Mouse (Mus musculus): Measurements from ENCODE around the gene Acy3. TPM values are rescaled to one million over a fixed set of nuclear protein-coding genes. Genes with fewer than 3 reads are reported as not detected.
"Not testable (repeated sequence)": the region's sequence is repeated elsewhere in the genome, so short reads cannot be mapped to it uniquely, and the experiment has no call there.

Acy3 gene
- total RNA-seq, 2 experiments from 2014 or later = 32.3 to 36.8 TPM

GRCm38 (mm10) chr19:3972229-3972628 lies 14.1 kb upstream of the Acy3 start, which contains the start of gene Aldh3b2:
TSS of gene Aldh3b2 (plus strand) at chr19:3972328.
- DNase-seq (ENCODE audit: low spot score in 2 of 2) = no peak

GRCm38 (mm10) chr19:3974608-3975007 lies 11.8 kb upstream of the Acy3 start:
- not testable (repeated sequence) for DNase-seq (ENCODE audit: low spot score in 2 of 2)

- DNase-seq (ENCODE audit: low spot score in 2 of 2) = no peak
These were observed 10.5 kb upstream of the Acy3 start for GRCm38 (mm10) chr19:3975866-3976265.

GRCm38 (mm10) chr19:3980309-3980708 lies 6.1 kb upstream of the Acy3 start:
- DNase-seq (ENCODE audit: low spot score in 2 of 2) = peak in 1 of 2 experiments; percentile 68

GRCm38 (mm10) chr19:3980917-3981316 lies 5.5 kb upstream of the Acy3 start:
- DNase-seq (ENCODE audit: low spot score in 2 of 2) = no peak

GRCm38 (mm10) chr19:3983527-3984200 lies 2.7 kb upstream of the Acy3 start:
- no peak for DNase-seq (ENCODE audit: low spot score in 2 of 2)

GRCm38 (mm10) chr19:3985261-3985681 lies 1.1 kb upstream of the Acy3 start:
- DNase-seq (ENCODE audit: low spot score in 2 of 2) = peak in 1 of 2 experiments; percentile 50

- DNase-seq (ENCODE audit: low spot score in 2 of 2) = no peak
These were observed 1.7 kb downstream of the Acy3 start for GRCm38 (mm10) chr19:3988066-3988465.

GRCm38 (mm10) chr19:3988750-3989149 lies 2.4 kb downstream of the Acy3 start:
- DNase-seq (ENCODE audit: low spot score in 2 of 2) = no peak

- no peak for DNase-seq (ENCODE audit: low spot score in 2 of 2)
These were observed 4.4 kb downstream of the Acy3 start for GRCm38 (mm10) chr19:3990804-3991203.

GRCm38 (mm10) chr19:3991562-3991961 lies 5.2 kb downstream of the Acy3 start:
- no peak for DNase-seq (ENCODE audit: low spot score in 2 of 2)

GRCm38 (mm10) chr19:3991966-3992365 lies 5.6 kb downstream of the Acy3 start:
- DNase-seq (ENCODE audit: low spot score in 2 of 2) = no peak

- DNase-seq (ENCODE audit: low spot score in 2 of 2) = no peak
These were observed 6.0 kb downstream of the Acy3 start, which contains the start of gene Tbx10 for GRCm38 (mm10) chr19:3992416-3992815. TSS of gene Tbx10 (plus strand) at chr19:3992752.

- no peak for DNase-seq (ENCODE audit: low spot score in 2 of 2)
These were observed 8.6 kb downstream of the Acy3 start for GRCm38 (mm10) chr19:3994932-3995331.

GRCm38 (mm10) chr19:3995505-3995904 lies 9.1 kb downstream of the Acy3 start:
- no peak for DNase-seq (ENCODE audit: low spot score in 2 of 2)

- no peak for DNase-seq (ENCODE audit: low spot score in 2 of 2)
These were observed 9.7 kb downstream of the Acy3 start for GRCm38 (mm10) chr19:3996106-3996505.

- DNase-seq (ENCODE audit: low spot score in 2 of 2) = no peak
These were observed 10.4 kb downstream of the Acy3 start for GRCm38 (mm10) chr19:3996747-3997146.

GRCm38 (mm10) chr19:3997231-3997630 lies 10.9 kb downstream of the Acy3 start:
- DNase-seq (ENCODE audit: low spot score in 2 of 2) = no peak

GRCm38 (mm10) chr19:3998335-3998734 lies 12.0 kb downstream of the Acy3 start:
- no peak for DNase-seq (ENCODE audit: low spot score in 2 of 2)

GRCm38 (mm10) chr19:3999121-3999730 lies 12.9 kb downstream of the Acy3 start:
- DNase-seq (ENCODE audit: low spot score in 2 of 2) = no peak

GRCm38 (mm10) chr19:4000119-4000900 lies 13.9 kb downstream of the Acy3 start, which contains the start of the genes Nudt8 and Gm49405:
TSS of gene Nudt8 (plus strand) at chr19:4000580.
TSS of gene Gm49405 (plus strand) at chr19:4000626.
- DNase-seq (ENCODE audit: low spot score in 2 of 2) = peak; percentile 71 to 92

All from adrenal gland, postnatal 4 days (tissue).